Mouse (Mus musculus): ENCODE data around the gene Olfr816. TPM values are rescaled to one million over a fixed set of nuclear protein-coding genes. Genes with fewer than 3 reads are reported as not detected.
"Not testable (repeated sequence)": the region's sequence is repeated elsewhere in the genome, so short reads cannot be mapped to it uniquely, and the experiment has no call there.

Olfr816 gene
- not detected for polyA plus RNA-seq (2012; fragmentation: generic; extraction: Trizol)
- long read RNA-seq, experiment 1, result 0 reads
- long read RNA-seq, experiment 2, result 0 reads

- Histone ChIP-seq H3ac (ENCODE audit: control insufficient read depth, insufficient read length, low read depth) (no peak within 1 kb of the TSS), H3K79me2 (ENCODE audit: control insufficient read depth, insufficient read depth) (no peaks in the 10 kb centered on the region), H3K4me3 (ENCODE audit: insufficient read depth, poor library complexity, severe bottlenecking) (no peak within 1 kb of the TSS), H3K27me3 (ENCODE audit: control insufficient read depth, insufficient read depth, insufficient read length) (no peaks in the 10 kb centered on the region), H3K36me3 (ENCODE audit: control insufficient read depth, insufficient read depth) (no peaks in the 10 kb centered on the region), H3K79me3 (ENCODE audit: low read depth) (no peaks in the 10 kb centered on the region)
- no peak for TF ChIP-seq USF1 (IDR thresholded peaks at IDR 0.05; ENCODE audit: low read depth)
- no peak for TF ChIP-seq MYOG (IDR thresholded peaks at IDR 0.05; ENCODE audit: control insufficient read depth, extremely low read depth, insufficient read length)
- TF ChIP-seq MYOD1 (IDR thresholded peaks at IDR 0.05; ENCODE audit: control insufficient read depth, insufficient read length, low read depth), result no peak
- TF ChIP-seq FOSL1 (IDR thresholded peaks at IDR 0.05; ENCODE audit: insufficient read depth, low read length, poor library complexity, severe bottlenecking), result no peak
- no peak for TF ChIP-seq CEBPB (IDR thresholded peaks at IDR 0.05; ENCODE audit: low read depth)
Observed at GRCm38 (mm10) chr10:129915497-129915896, at the start of gene Olfr816. Olfr816 (minus strand) TSS chr10:129915597.

- no peak for TF ChIP-seq MAX (IDR thresholded peaks at IDR 0.05)
- TF ChIP-seq CTCF (IDR thresholded peaks at IDR 0.05; ENCODE audit: control insufficient read depth, insufficient read depth, insufficient read length), result no peak
- no peak for TF ChIP-seq MYOD1 (IDR thresholded peaks at IDR 0.05; ENCODE audit: control insufficient read depth, insufficient read length, low read depth)
- no peak for TF ChIP-seq CEBPB (IDR thresholded peaks at IDR 0.05; ENCODE audit: low read depth)
- TF ChIP-seq USF1 (IDR thresholded peaks at IDR 0.05; ENCODE audit: low read depth), result no peak
- TF ChIP-seq MYOG (IDR thresholded peaks at IDR 0.05; ENCODE audit: control insufficient read depth, extremely low read depth, insufficient read length), result no peak
- no peak for TF ChIP-seq FOSL1 (IDR thresholded peaks at IDR 0.05; ENCODE audit: insufficient read depth, low read length, poor library complexity, severe bottlenecking)
- Histone ChIP-seq H3K79me2 (ENCODE audit: control insufficient read depth, insufficient read depth) (no peaks in the 10 kb centered on the region), H3K4me3 (ENCODE audit: insufficient read depth, poor library complexity, severe bottlenecking) (no peak within 1 kb of the TSS), H3ac (ENCODE audit: control insufficient read depth, insufficient read length, low read depth) (no peak within 1 kb of the TSS), H3K36me3 (ENCODE audit: control insufficient read depth, insufficient read depth) (no peaks in the 10 kb centered on the region), H3K27me3 (ENCODE audit: control insufficient read depth, insufficient read depth, insufficient read length) (no peaks in the 10 kb centered on the region), H3K79me3 (ENCODE audit: low read depth) (no peaks in the 10 kb centered on the region)
Observed at GRCm38 (mm10) chr10:129949000-129949399, 33.6 kb upstream of the Olfr816 start, which contains the start of gene Olfr818. Olfr818 (minus strand) TSS chr10:129949100.

GRCm38 (mm10) chr10:129905767-129906166 lies 9.6 kb downstream of the Olfr816 start, which contains the start of gene Olfr815:
Olfr815 (minus strand) TSS chr10:129905867.
- H3ac ChIP-seq (ENCODE audit: control insufficient read depth, insufficient read length, low read depth); H3K4me3 ChIP-seq (ENCODE audit: insufficient read depth, poor library complexity, severe bottlenecking); H3K79me3 ChIP-seq (ENCODE audit: low read depth); H3K27me3 ChIP-seq (ENCODE audit: control insufficient read depth, insufficient read depth, insufficient read length); H3K36me3 ChIP-seq (ENCODE audit: control insufficient read depth, insufficient read depth); H3K79me2 ChIP-seq (ENCODE audit: control insufficient read depth, insufficient read depth): not testable (repeated sequence)

- no peak overlapping the region for H3ac ChIP-seq (ENCODE audit: control insufficient read depth, insufficient read length, low read depth)
- H3K4me3 ChIP-seq (ENCODE audit: insufficient read depth, poor library complexity, severe bottlenecking), result no peak overlapping the region
- no peaks in the 10 kb centered on the region for H3K79me2 ChIP-seq (ENCODE audit: control insufficient read depth, insufficient read depth)
- H3K79me3 ChIP-seq (ENCODE audit: low read depth), result no peaks in the 10 kb centered on the region
- no peaks in the 10 kb centered on the region for H3K36me3 ChIP-seq (ENCODE audit: control insufficient read depth, insufficient read depth)
- H3K27me3 ChIP-seq (ENCODE audit: control insufficient read depth, insufficient read depth, insufficient read length), result no peaks in the 10 kb centered on the region
- TF ChIP-seq MAX (IDR thresholded peaks at IDR 0.05), result no peak
- no peak for TF ChIP-seq CEBPB (IDR thresholded peaks at IDR 0.05; ENCODE audit: low read depth)
- TF ChIP-seq CTCF (IDR thresholded peaks at IDR 0.05; ENCODE audit: control insufficient read depth, insufficient read depth, insufficient read length), result no peak
- TF ChIP-seq FOSL1 (IDR thresholded peaks at IDR 0.05; ENCODE audit: insufficient read depth, low read length, poor library complexity, severe bottlenecking), result no peak
- TF ChIP-seq USF1 (IDR thresholded peaks at IDR 0.05; ENCODE audit: low read depth), result no peak
- TF ChIP-seq MYOG (IDR thresholded peaks at IDR 0.05; ENCODE audit: control insufficient read depth, extremely low read depth, insufficient read length), result no peak
- TF ChIP-seq MYOD1 (IDR thresholded peaks at IDR 0.05; ENCODE audit: control insufficient read depth, insufficient read length, low read depth), result no peak
Observed at GRCm38 (mm10) chr10:129885934-129886333, 29.5 kb downstream of the Olfr816 start.

- H3K27me3 ChIP-seq (ENCODE audit: control insufficient read depth, insufficient read depth, insufficient read length); H3K4me3 ChIP-seq (ENCODE audit: insufficient read depth, poor library complexity, severe bottlenecking); H3ac ChIP-seq (ENCODE audit: control insufficient read depth, insufficient read length, low read depth); H3K79me3 ChIP-seq (ENCODE audit: low read depth); H3K79me2 ChIP-seq (ENCODE audit: control insufficient read depth, insufficient read depth); H3K36me3 ChIP-seq (ENCODE audit: control insufficient read depth, insufficient read depth): not testable (repeated sequence)
Observed at GRCm38 (mm10) chr10:129885496-129885895, 29.9 kb downstream of the Olfr816 start.

- H3K79me2 ChIP-seq (ENCODE audit: control insufficient read depth, insufficient read depth), result not testable (repeated sequence)
Observed at GRCm38 (mm10) chr10:129879751-129880150, 35.6 kb downstream of the Olfr816 start, which contains the start of gene Olfr814. Olfr814 (minus strand) TSS chr10:129879851.

More at GRCm38 (mm10) chr10:129879751-129880150, 35.6 kb downstream of the Olfr816 start, which contains the start of gene Olfr814:
- not testable (repeated sequence) for H3K36me3 ChIP-seq (ENCODE audit: control insufficient read depth, insufficient read depth); H3K27me3 ChIP-seq (ENCODE audit: control insufficient read depth, insufficient read depth, insufficient read length); H3K79me3 ChIP-seq (ENCODE audit: low read depth); H3K4me3 ChIP-seq (ENCODE audit: insufficient read depth, poor library complexity, severe bottlenecking); H3ac ChIP-seq (ENCODE audit: control insufficient read depth, insufficient read length, low read depth)

Other genes with a start within 250 kb of the Olfr816 start
- not detected for gene Olfr801, start 241.7 kb downstream of the Olfr816 start, polyA plus RNA-seq (2012; fragmentation: generic; extraction: Trizol)
- gene Olfr802, start 227.4 kb downstream of the Olfr816 start, polyA plus RNA-seq (2012; fragmentation: generic; extraction: Trizol), result not detected
- gene Olfr803, start 221.3 kb downstream of the Olfr816 start, polyA plus RNA-seq (2012; fragmentation: generic; extraction: Trizol), result not detected
- not detected for gene Olfr804, start 212.4 kb downstream of the Olfr816 start, polyA plus RNA-seq (2012; fragmentation: generic; extraction: Trizol)
- not detected for gene Olfr805, start 186.2 kb downstream of the Olfr816 start, polyA plus RNA-seq (2012; fragmentation: generic; extraction: Trizol)
- gene Olfr806, start 173.7 kb downstream of the Olfr816 start, polyA plus RNA-seq (2012; fragmentation: generic; extraction: Trizol), result not detected
- not detected for gene Olfr807, start 157.8 kb downstream of the Olfr816 start, polyA plus RNA-seq (2012; fragmentation: generic; extraction: Trizol)
- gene Olfr808, start 150.1 kb downstream of the Olfr816 start, polyA plus RNA-seq (2012; fragmentation: generic; extraction: Trizol), result not detected
- gene Olfr809, start 141.0 kb downstream of the Olfr816 start, polyA plus RNA-seq (2012; fragmentation: generic; extraction: Trizol), result not detected
- not detected for gene Olfr810, start 120.7 kb downstream of the Olfr816 start, polyA plus RNA-seq (2012; fragmentation: generic; extraction: Trizol)
- not detected for gene Olfr811, start 111.2 kb downstream of the Olfr816 start, polyA plus RNA-seq (2012; fragmentation: generic; extraction: Trizol)
- not detected for gene Olfr812, start 69.5 kb downstream of the Olfr816 start, polyA plus RNA-seq (2012; fragmentation: generic; extraction: Trizol)
- not detected for gene Olfr813, start 60.2 kb downstream of the Olfr816 start, polyA plus RNA-seq (2012; fragmentation: generic; extraction: Trizol)
- not detected for gene Olfr814, start 35.7 kb downstream of the Olfr816 start, polyA plus RNA-seq (2012; fragmentation: generic; extraction: Trizol)
- gene Olfr815, start 9.7 kb downstream of the Olfr816 start, polyA plus RNA-seq (2012; fragmentation: generic; extraction: Trizol), result not detected
- not detected for gene Olfr818, start 33.5 kb upstream of the Olfr816 start, polyA plus RNA-seq (2012; fragmentation: generic; extraction: Trizol)
- not detected for gene Olfr819, start 51.7 kb upstream of the Olfr816 start, polyA plus RNA-seq (2012; fragmentation: generic; extraction: Trizol)
- gene Olfr247, start 60.5 kb upstream of the Olfr816 start, polyA plus RNA-seq (2012; fragmentation: generic; extraction: Trizol), result not detected
- gene Gm10310, start 69.5 kb upstream of the Olfr816 start, polyA plus RNA-seq (2012; fragmentation: generic; extraction: Trizol), result not detected
- gene Olfr820, start 97.0 kb upstream of the Olfr816 start, polyA plus RNA-seq (2012; fragmentation: generic; extraction: Trizol), result not detected
- not detected for gene Olfr821, start 114.8 kb upstream of the Olfr816 start, polyA plus RNA-seq (2012; fragmentation: generic; extraction: Trizol)
- not detected for gene Olfr822, start 155.6 kb upstream of the Olfr816 start, polyA plus RNA-seq (2012; fragmentation: generic; extraction: Trizol)
- not detected for gene Olfr823, start 199.8 kb upstream of the Olfr816 start, polyA plus RNA-seq (2012; fragmentation: generic; extraction: Trizol)
- gene Olfr824, start 214.4 kb upstream of the Olfr816 start, polyA plus RNA-seq (2012; fragmentation: generic; extraction: Trizol), result not detected

All from C2C12 (cell line).